Mouse (Mus musculus): ENCODE results near the gene Iglon5. TPM values are rescaled to one million over a fixed set of nuclear protein-coding genes. Genes with fewer than 3 reads are reported as not detected.

Gene Iglon5
- polyA plus RNA-seq, 1 experiment from 2014 or later: 0.56 TPM

GRCm38 (mm10) chr7:43429500-43429899, 60.4 kb downstream of the Iglon5 start:
- no peak overlapping the region for H3K27ac ChIP-seq (replicated peaks; ENCODE audit: low read depth, low read length)
- 51% methylated on average over 4 of the region's 4 CpGs for WGBS
- no peaks in the 10 kb centered on the region for H3K27me3 ChIP-seq (replicated peaks; ENCODE audit: control insufficient read depth, insufficient read depth, low read length)

DNA sequence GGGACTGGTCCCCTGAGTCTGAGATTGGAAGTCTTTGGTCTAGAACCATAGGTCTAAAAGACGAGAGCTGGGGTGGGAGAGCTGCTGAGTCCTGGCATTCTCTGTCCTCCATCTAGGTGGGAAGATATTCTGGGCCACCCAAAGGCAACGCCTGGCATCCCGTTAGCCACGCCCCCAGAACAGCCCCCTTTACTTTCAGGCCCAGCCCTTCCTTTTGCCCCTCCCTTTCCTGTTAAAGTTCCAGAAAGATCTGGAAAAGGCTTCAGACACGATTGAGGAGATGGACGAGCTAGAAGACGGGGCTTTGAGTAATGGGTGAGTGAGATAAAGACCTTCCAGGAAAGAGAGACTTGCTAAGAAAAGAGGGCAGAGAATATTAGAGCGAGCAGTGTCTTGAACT, 62.5 kb downstream of the Iglon5 start, which contains the start of gene Lim2:
Gene Lim2, plus strand, starts transcription at position 265 of the 400 bp plus-strand sequence.
- no peak within 1 kb of the TSS for H3K4me2 ChIP-seq (ENCODE audit: low read depth, low read length)
- DNase-seq (ENCODE audit: low spot score) (no peak), ATAC-seq (ENCODE audit: low read depth) (no peak)
- no peak within 1 kb of the TSS for H3K4me3 ChIP-seq (ENCODE audit: low read depth, low read length)
- no peaks in the 10 kb centered on the region for H3K4me1 ChIP-seq (ENCODE audit: control insufficient read depth, insufficient read depth, low read length)
- no peaks in the 10 kb centered on the region for H3K27me3 ChIP-seq (replicated peaks; ENCODE audit: control insufficient read depth, insufficient read depth, low read length)
- no peak within 1 kb of the TSS for H3K27ac ChIP-seq (replicated peaks; ENCODE audit: low read depth, low read length)
- H3K9ac ChIP-seq (ENCODE audit: low read depth, low read length): no peak within 1 kb of the TSS
- no peaks in the 10 kb centered on the region for H3K36me3 ChIP-seq (ENCODE audit: control insufficient read depth, insufficient read depth, low read length)
- no peaks in the 10 kb centered on the region for H3K9me3 ChIP-seq (ENCODE audit: control insufficient read depth, low read length)
- 83% methylated on average over 8 of the region's 8 CpGs for WGBS

More at GRCm38 (mm10) chr7:43429500-43429899, 60.4 kb downstream of the Iglon5 start:
- no peaks in the 10 kb centered on the region for H3K9me3 ChIP-seq (ENCODE audit: control insufficient read depth, low read length)
- H3K4me3 ChIP-seq (ENCODE audit: low read depth, low read length): no peak overlapping the region
- ATAC-seq (ENCODE audit: low read depth): no peak
- no peaks in the 10 kb centered on the region for H3K4me1 ChIP-seq (ENCODE audit: control insufficient read depth, insufficient read depth, low read length)
- DNase-seq (ENCODE audit: low spot score): no peak
- H3K36me3 ChIP-seq (ENCODE audit: control insufficient read depth, insufficient read depth, low read length): no peaks in the 10 kb centered on the region
- no peak overlapping the region for H3K4me2 ChIP-seq (ENCODE audit: low read depth, low read length)
- H3K9ac ChIP-seq (ENCODE audit: low read depth, low read length): no peak overlapping the region

GRCm38 (mm10) chr7:43423991-43424625, 65.8 kb downstream of the Iglon5 start:
- WGBS: 60% methylated on average over 3 of the region's 3 CpGs
- ATAC-seq (ENCODE audit: low read depth): no peak
- no peak overlapping the region for H3K4me3 ChIP-seq (ENCODE audit: low read depth, low read length)

DNA sequence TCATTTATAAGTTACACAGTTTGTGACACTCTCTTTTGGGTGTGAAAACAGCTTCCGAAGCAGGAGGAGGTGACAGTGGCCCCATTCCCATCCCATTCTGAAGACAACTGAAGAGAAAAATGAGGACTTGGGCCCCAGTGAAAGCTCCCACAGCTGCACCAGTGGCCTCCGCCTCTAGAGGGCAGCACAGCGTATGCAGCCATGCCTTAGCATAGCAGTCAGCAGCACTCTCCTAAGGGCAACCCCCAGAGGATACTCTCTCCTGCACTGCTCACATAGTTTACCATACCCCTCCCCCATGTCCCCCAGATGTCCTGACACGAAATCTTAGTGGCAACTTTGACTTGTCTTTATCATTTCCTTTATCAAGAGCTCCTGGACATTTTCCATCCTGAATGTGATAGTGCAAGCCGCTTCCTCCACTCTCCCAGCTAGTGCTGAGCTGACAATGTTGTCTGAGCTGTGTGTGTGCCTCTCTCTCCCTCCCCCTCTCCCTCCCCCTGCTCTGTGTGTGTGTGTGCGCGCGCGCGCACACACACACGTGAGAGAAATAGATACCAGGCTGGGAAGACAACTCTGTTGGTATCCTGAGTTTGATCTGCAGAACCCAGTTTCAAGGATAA, 66.8 kb downstream of the Iglon5 start:
- Histone ChIP-seq H3K36me3 (ENCODE audit: control insufficient read depth, insufficient read depth, low read length) (no peaks in the 10 kb centered on the region), H3K9ac (ENCODE audit: low read depth, low read length) (0 out of 2 replicates have a peak overlapping the region, but pooled peaks have one; percentile 0), H3K4me3 (ENCODE audit: low read depth, low read length) (no peak overlapping the region), H3K4me2 (ENCODE audit: low read depth, low read length) (peak overlapping the region; percentile 18), H3K9me3 (ENCODE audit: control insufficient read depth, low read length) (no peaks in the 10 kb centered on the region), H3K4me1 (ENCODE audit: control insufficient read depth, insufficient read depth, low read length) (no peaks in the 10 kb centered on the region), H3K27ac (replicated peaks; ENCODE audit: low read depth, low read length) (no peak overlapping the region), H3K27me3 (replicated peaks; ENCODE audit: control insufficient read depth, insufficient read depth, low read length) (no peaks in the 10 kb centered on the region)
- ATAC-seq (ENCODE audit: low read depth) (peak; percentile 83), DNase-seq (ENCODE audit: low spot score) (peak; percentile 85)
- WGBS: 11% methylated on average over 11 of the region's 11 CpGs

More at GRCm38 (mm10) chr7:43423991-43424625, 65.8 kb downstream of the Iglon5 start:
- Histone ChIP-seq H3K9me3 (ENCODE audit: control insufficient read depth, low read length) (no peaks in the 10 kb centered on the region), H3K9ac (ENCODE audit: low read depth, low read length) (no peak overlapping the region), H3K27ac (replicated peaks; ENCODE audit: low read depth, low read length) (no peak overlapping the region), H3K4me1 (ENCODE audit: control insufficient read depth, insufficient read depth, low read length) (no peaks in the 10 kb centered on the region), H3K36me3 (ENCODE audit: control insufficient read depth, insufficient read depth, low read length) (no peaks in the 10 kb centered on the region), H3K4me2 (ENCODE audit: low read depth, low read length) (no peak overlapping the region), H3K27me3 (replicated peaks; ENCODE audit: control insufficient read depth, insufficient read depth, low read length) (no peaks in the 10 kb centered on the region)
- no peak for DNase-seq (ENCODE audit: low spot score)

Small RNA genes within 50 kb of the gene (microRNA-seq; reads per million reads assigned to microRNA genes)
- gene Mir7051 (ENCODE audit: borderline number of aligned reads): 0.83 reads per million

Other genes starting within 250 kb of the Iglon5 start
- gene Zfp715, start 176.8 kb downstream of the Iglon5 start, polyA plus RNA-seq (2014; fragmentation: Nextera tagmentation; extraction: Ambion mirVana): 14.8 and 17.4 TPM in 2 replicates
- 0.32 and 0.37 TPM in 2 replicates for gene Siglecf, start 138.7 kb downstream of the Iglon5 start, polyA plus RNA-seq (2014; fragmentation: Nextera tagmentation; extraction: Ambion mirVana)
- gene Siglecg, start 81.9 kb downstream of the Iglon5 start, polyA plus RNA-seq (2014; fragmentation: Nextera tagmentation; extraction: Ambion mirVana): 0.17 and 0.66 TPM in 2 replicates
- gene Lim2, start 62.4 kb downstream of the Iglon5 start, polyA plus RNA-seq (2014; fragmentation: Nextera tagmentation; extraction: Ambion mirVana): not detected in 2 replicates
- gene Nkg7, start 53.0 kb downstream of the Iglon5 start, polyA plus RNA-seq (2014; fragmentation: Nextera tagmentation; extraction: Ambion mirVana): 1.3 and 1.8 TPM in 2 replicates
- gene Cldnd2, start 49.3 kb downstream of the Iglon5 start, polyA plus RNA-seq (2014; fragmentation: Nextera tagmentation; extraction: Ambion mirVana): not detected in 2 replicates
- 298 and 300 TPM in 2 replicates for gene Etfb, start 46.0 kb downstream of the Iglon5 start, polyA plus RNA-seq (2014; fragmentation: Nextera tagmentation; extraction: Ambion mirVana)
- 0.25 TPM in 1 of 2 replicates, not detected in the other for gene Gm45233, start 45.9 kb downstream of the Iglon5 start, polyA plus RNA-seq (2014; fragmentation: Nextera tagmentation; extraction: Ambion mirVana)
- gene Vsig10l, start 26.9 kb downstream of the Iglon5 start, polyA plus RNA-seq (2014; fragmentation: Nextera tagmentation; extraction: Ambion mirVana): 3.1 and 3.8 TPM in 2 replicates
- gene 4931406B18Rik, start 15.9 kb upstream of the Iglon5 start, polyA plus RNA-seq (2014; fragmentation: Nextera tagmentation; extraction: Ambion mirVana): not detected in 2 replicates
- 2.5 and 2.8 TPM in 2 replicates for gene Cd33, start 54.4 kb upstream of the Iglon5 start, polyA plus RNA-seq (2014; fragmentation: Nextera tagmentation; extraction: Ambion mirVana)
- 2.7 and 3.3 TPM in 2 replicates for gene Zfp658, start 72.2 kb upstream of the Iglon5 start, polyA plus RNA-seq (2014; fragmentation: Nextera tagmentation; extraction: Ambion mirVana)
- 13.0 and 14.4 TPM in 2 replicates for gene Zfp719, start 89.5 kb upstream of the Iglon5 start, polyA plus RNA-seq (2014; fragmentation: Nextera tagmentation; extraction: Ambion mirVana)
- gene Zfp819, start 117.1 kb upstream of the Iglon5 start, polyA plus RNA-seq (2014; fragmentation: Nextera tagmentation; extraction: Ambion mirVana): 0.39 and 0.47 TPM in 2 replicates
- not detected in 2 replicates for gene Ceacam18, start 144.6 kb upstream of the Iglon5 start, polyA plus RNA-seq (2014; fragmentation: Nextera tagmentation; extraction: Ambion mirVana)
- 0.68 and 0.88 TPM in 2 replicates for gene Siglece, start 170.1 kb upstream of the Iglon5 start, polyA plus RNA-seq (2014; fragmentation: Nextera tagmentation; extraction: Ambion mirVana)
- 10.5 and 12.2 TPM in 2 replicates for gene Ctu1, start 181.9 kb upstream of the Iglon5 start, polyA plus RNA-seq (2014; fragmentation: Nextera tagmentation; extraction: Ambion mirVana)
- 0.22 TPM in 1 of 2 replicates, not detected in the other for gene Klk14, start 200.3 kb upstream of the Iglon5 start, polyA plus RNA-seq (2014; fragmentation: Nextera tagmentation; extraction: Ambion mirVana)
- 1.8 and 3.0 TPM in 2 replicates for gene Klk13, start 222.5 kb upstream of the Iglon5 start, polyA plus RNA-seq (2014; fragmentation: Nextera tagmentation; extraction: Ambion mirVana)

Data from embryonic facial prominence, embryonic 14.5 days (tissue).